Mouse (Mus musculus) CH12.LX (cell line): Measurements from ENCODE around the gene Inpp5a. TPM values are rescaled to one million over a fixed set of nuclear protein-coding genes. Genes with fewer than 3 reads are reported as not detected.

Experiments
- DNase-seq: peaks from one replicate; pipeline ENCODE4 v3.0.0-alpha.2; 2013; ENCODE audit errors: extremely low read depth
- H3K27ac ChIP-seq: 2 replicates; pipeline ENCODE4 v1.5.1; 2012; ENCODE audit warnings: low read depth, mild to moderate bottlenecking, control low read depth, moderate library complexity; ENCODE audit not compliant: insufficient read depth
- H3K27me3 ChIP-seq: replicated peaks from 2 replicates; pipeline ENCODE3; 2012; ENCODE audit warnings: inconsistent platforms
- H3K36me3 ChIP-seq, 2 experiments: replicated peaks in 1 of 2; 2 replicates each; pipeline versions ENCODE3 to v1.6.1; 2012; ENCODE audit warnings: inconsistent platforms in 1 of 2, low read length in 1 of 2, mild to moderate bottlenecking in 1 of 2, mixed read lengths in 1 of 2, moderate library complexity in 1 of 2; ENCODE audit not compliant: control insufficient read depth in 1 of 2, insufficient read depth in 1 of 2
- H3K4me1 ChIP-seq, 2 experiments: 2 replicates each; pipeline ENCODE4 v1.6.1; 2012; ENCODE audit warnings: inconsistent platforms in 1 of 2, moderate library complexity in 1 of 2; ENCODE audit not compliant: insufficient read depth in 2 of 2, control insufficient read depth in 1 of 2
- H3K4me2 ChIP-seq: 2 replicates; pipeline ENCODE4 v1.6.1; 2012; ENCODE audit warnings: low read depth, mild to moderate bottlenecking, control low read depth; ENCODE audit not compliant: poor library complexity, insufficient read depth, severe bottlenecking
- H3K4me3 ChIP-seq, 3 experiments: fragments of 150-350 bp in 1 of 3; sonication (generic) in 1 of 3; replicated peaks in 1 of 3; 2 replicates each; pipeline versions ENCODE3 to v1.5.1; 2011 to 2012; ENCODE audit warnings: low read depth in 2 of 3, low read length in 2 of 3, mild to moderate bottlenecking in 2 of 3, moderate library complexity in 2 of 3, control low read depth in 1 of 3, improper control_type of control experiment in 1 of 3, inconsistent platforms in 1 of 3, mixed read lengths in 1 of 3; ENCODE audit not compliant: poor library complexity in 1 of 3
- H3K79me2 ChIP-seq: replicated peaks from 2 replicates; pipeline ENCODE4 v1.6.1; 2012; ENCODE audit warnings: mild to moderate bottlenecking, moderate library complexity; ENCODE audit not compliant: control insufficient read depth, poor library complexity, insufficient read depth, severe bottlenecking; ENCODE audit errors: extremely low read depth
- H3K9ac ChIP-seq: 2 replicates; pipeline ENCODE4 v1.6.1; 2012; ENCODE audit warnings: low read depth, mild to moderate bottlenecking, control low read depth, moderate library complexity; ENCODE audit not compliant: insufficient read depth
- H3K9me3 ChIP-seq: replicated peaks from 2 replicates; pipeline ENCODE3; 2012; ENCODE audit warnings: low read length, inconsistent platforms, mixed read lengths
- BHLHE40 ChIP-seq: IDR thresholded peaks from 2 replicates; pipeline ENCODE4 v1.6.1; 2011; ENCODE audit warnings: mild to moderate bottlenecking, low read depth, low read length, improper control_type of control experiment
- CHD2 ChIP-seq: IDR thresholded peaks from 2 replicates; pipeline ENCODE4 v1.6.1; 2011; ENCODE audit warnings: low read length, improper control_type of control experiment
- CTCF ChIP-seq, 2 experiments: IDR thresholded peaks in 1 of 2; conservative IDR thresholded peaks in 1 of 2; 2 replicates each; pipeline ENCODE4 v1.5.1; 2011 to 2012; ENCODE audit warnings: low read depth in 2 of 2, low read length in 2 of 2, improper control_type of control experiment in 1 of 2, inconsistent platforms in 1 of 2, mild to moderate bottlenecking in 1 of 2, moderate library complexity in 1 of 2
- E2F4 ChIP-seq: IDR thresholded peaks from 2 replicates; pipeline ENCODE4 v1.6.1; 2011; ENCODE audit warnings: low read depth, low read length, improper control_type of control experiment; ENCODE audit not compliant: insufficient replicate concordance
- ELF1 ChIP-seq: IDR thresholded peaks from 2 replicates; pipeline ENCODE4 v1.6.1; 2014; ENCODE audit warnings: low read depth, mild to moderate bottlenecking, inconsistent platforms, low read length, improper control_type of control experiment
- EP300 ChIP-seq: IDR thresholded peaks from 2 replicates; pipeline ENCODE4 v1.6.1; 2011; ENCODE audit warnings: low read length, improper control_type of control experiment
- ETS1 ChIP-seq: conservative IDR thresholded peaks from 2 replicates; pipeline ENCODE4 v1.6.1; 2012; ENCODE audit warnings: low read depth, mild to moderate bottlenecking, inconsistent platforms, low read length, improper control_type of control experiment, moderate library complexity
- IRF4 ChIP-seq: IDR thresholded peaks from 2 replicates; pipeline ENCODE4 v1.6.1; 2014; ENCODE audit warnings: low read depth, mild to moderate bottlenecking, inconsistent platforms, low read length, improper control_type of control experiment
- JUN ChIP-seq: IDR thresholded peaks from 2 replicates; pipeline ENCODE4 v1.6.1; 2011; ENCODE audit warnings: low read depth, mild to moderate bottlenecking, low read length, improper control_type of control experiment, moderate library complexity; ENCODE audit not compliant: insufficient read depth
- KAT2A ChIP-seq: IDR thresholded peaks from 2 replicates; pipeline ENCODE4 v1.6.1; 2012; ENCODE audit warnings: low read length, improper control_type of control experiment, inconsistent platforms; ENCODE audit not compliant: insufficient replicate concordance
- MAX ChIP-seq: IDR thresholded peaks from 2 replicates; pipeline ENCODE4 v1.6.1; 2011; ENCODE audit warnings: low read length, improper control_type of control experiment
- MEF2A ChIP-seq: IDR thresholded peaks from 2 replicates; pipeline ENCODE4 v1.6.1; 2014; ENCODE audit warnings: low read depth, mild to moderate bottlenecking, inconsistent platforms, low read length, improper control_type of control experiment, borderline replicate concordance
- NELFE ChIP-seq: IDR thresholded peaks from 2 replicates; pipeline ENCODE4 v1.6.1; 2011; ENCODE audit warnings: low read depth, low read length, improper control_type of control experiment
- NRF1 ChIP-seq: IDR thresholded peaks from 2 replicates; pipeline ENCODE4 v1.6.1; 2014; ENCODE audit warnings: low read depth, mild to moderate bottlenecking, inconsistent platforms, low read length, improper control_type of control experiment, moderate library complexity
- PAX5 ChIP-seq: IDR thresholded peaks from 2 replicates; pipeline ENCODE4 v1.6.1; 2012; ENCODE audit warnings: low read length, inconsistent platforms, mixed read lengths
- SIN3A ChIP-seq: IDR thresholded peaks from 2 replicates; pipeline ENCODE4 v1.6.1; 2012; ENCODE audit warnings: low read length, improper control_type of control experiment, inconsistent platforms
- SMC3 ChIP-seq: IDR thresholded peaks from 2 replicates; pipeline ENCODE4 v1.6.1; 2011; ENCODE audit warnings: low read depth, low read length, improper control_type of control experiment
- UBTF ChIP-seq: IDR thresholded peaks from 2 replicates; pipeline ENCODE4 v1.6.1; 2012; ENCODE audit warnings: low read depth, mild to moderate bottlenecking, inconsistent platforms, low read length, improper control_type of control experiment, moderate library complexity
- USF2 ChIP-seq: conservative IDR thresholded peaks from 2 replicates; pipeline ENCODE4 v1.6.1; 2011; ENCODE audit warnings: low read depth, low read length, improper control_type of control experiment
- ZC3H11A ChIP-seq: IDR thresholded peaks from 2 replicates; pipeline ENCODE4 v1.6.1; 2012; ENCODE audit warnings: low read depth, mild to moderate bottlenecking, inconsistent platforms, low read length, improper control_type of control experiment
- ZNF384 ChIP-seq: IDR thresholded peaks from 2 replicates; pipeline ENCODE4 v1.6.1; 2012; ENCODE audit warnings: low read depth, low read length, improper control_type of control experiment, inconsistent platforms
- dilution Hi-C: fragments of 300-500 bp; cut with MboI; formaldehyde crosslinking; loops from 2 replicates; pipeline ENCODE4 v1.14.3; 2020; ENCODE audit warnings: low sequenced_read_pairs; ENCODE audit not compliant: extremely low pct_unique_long_range_greater_than_20kb, extremely low pct_ligation_motif_present
- in situ Hi-C: fragments of 300-500 bp; cut with MboI; formaldehyde crosslinking; loops from 3 replicates; pipeline ENCODE4 v1.14.3; 2019; ENCODE audit warnings: low sequenced_read_pairs, low pct_ligation_motif_present, low pct_unique_long_range_greater_than_20kb, mixed read lengths
- polyA plus RNA-seq: library from polyadenylated mRNA; unstranded; fragments of >175 nt; gene quantifications from 2 replicates; pipeline ENCODE4 v1.2.1, GENCODE M21; 2012; ENCODE audit warnings: low read depth; ENCODE audit not compliant: insufficient read length
- total RNA-seq, 2 experiments: library from RNA; depleted of rRNA; stranded (reverse); fragments of 300-350 nt in 1 of 2; fragments of >200 nt in 1 of 2; gene quantifications; 2 replicates each; pipeline ENCODE4 v1.2.3; 2012 to 2014

Gene Inpp5a
- total and polyA plus RNA-seq, 3 experiments = 1.7 to 5.4 (median 3.0) TPM

- H3K4me1 ChIP-seq = no peaks in the 10 kb centered on the region
- TF ChIP-seq MAX (no peak), EP300 (no peak), PAX5 (no peak), NRF1 (no peak), ELF1 (no peak), USF2 (no peak), BHLHE40 (no peak), KAT2A (no peak), UBTF (no peak), MEF2A (no peak), SMC3 (no peak), ZNF384 (no peak), CHD2 (no peak)
- TF ChIP-seq, all 38 proteins: peak for 0
- Histone ChIP-seq H3K4me3 (no peak overlapping the region), H3K9ac (no peak overlapping the region), H3K79me2 (no peaks in the 10 kb centered on the region), H3K4me2 (no peak overlapping the region), H3K27me3 (peaks cover 71% of the 10 kb centered on the region), H3K27ac (no peak overlapping the region), H3K36me3 (no peaks in the 10 kb centered on the region), H3K9me3 (no peaks in the 10 kb centered on the region)
- in situ Hi-C loops (no loop called here), dilution Hi-C loops (no loop called here)
- DNase-seq = no peak
Observed at GRCm38 (mm10) chr7:139341020-139341660, 47.8 kb upstream of the Inpp5a start.

- no peaks in the 10 kb centered on the region for H3K9me3 ChIP-seq
- no peaks in the 10 kb centered on the region for H3K36me3 ChIP-seq
- H3K9ac ChIP-seq = no peak overlapping the region
- dilution Hi-C loops = no loop called here
- no peak for DNase-seq
- H3K4me2 ChIP-seq = no peak overlapping the region
- no peak overlapping the region for H3K4me3 ChIP-seq
- TF ChIP-seq ZC3H11A (no peak), IRF4 (no peak), ETS1 (no peak), E2F4 (no peak), CTCF (conservative IDR thresholded peaks at IDR 0.05 in 1 of 2, IDR thresholded peaks at IDR 0.05 in 1 of 2; ENCODE audit: low read depth in 2 of 2, low read length in 2 of 2) (no peak), JUN (no peak), ELF1 (no peak), SIN3A (no peak), NELFE (no peak)
- no peaks in the 10 kb centered on the region for H3K79me2 ChIP-seq
- no peak overlapping the region for H3K27ac ChIP-seq
- H3K27me3 ChIP-seq = peaks cover 76% of the 10 kb centered on the region
- H3K4me1 ChIP-seq = no peaks in the 10 kb centered on the region
- in situ Hi-C loops = no loop called here
Observed at GRCm38 (mm10) chr7:139342809-139343208, 46.1 kb upstream of the Inpp5a start.
